Mouse (Mus musculus) left cerebral cortex, adult 18-20 months (tissue): ENCODE results near the gene Gm15085. TPM values are rescaled to one million over a fixed set of nuclear protein-coding genes. Genes with fewer than 3 reads are reported as not detected.
"Not testable (repeated sequence)": the region's sequence is repeated elsewhere in the genome, so short reads cannot be mapped to it uniquely, and the experiment has no call there.

Source experiments
- DNase-seq, 2 experiments: peaks; one replicate each; pipeline ENCODE4 v3.0.0; 2021 to 2022; ENCODE audit warnings: low spot score in 2 of 2, mixed read lengths in 1 of 2
- long read RNA-seq, 2 experiments: library from polyadenylated mRNA; stranded (forward); transcript quantifications; one replicate each; pipeline ENCODE4 v2.0.0; 2021
- total RNA-seq, 2 experiments: library from RNA; stranded (reverse); gene quantifications; 2 replicates each; pipeline ENCODE4 v1.2.3; 2021

Gm15085 gene
- not detected for total RNA-seq
- long read RNA-seq, experiment 1, result 0 reads
- long read RNA-seq, experiment 2, result 0 reads

- not testable (repeated sequence) for DNase-seq
These were observed at the start of gene Gm15085 for GRCm38 (mm10) chrX:149447317-149447716. Gm15085 (plus strand) TSS chrX:149447617.

Other genes with a start within 250 kb of the Gm15085 start
- not detected for gene Gm15093, start 175.2 kb upstream of the Gm15085 start, total RNA-seq
- not detected for gene Gm10439, start 147.0 kb downstream of the Gm15085 start, total RNA-seq